Mouse (Mus musculus) gastrocnemius, adult 18-20 months (tissue): ENCODE results near the gene Pcdh9. TPM values are rescaled to one million over a fixed set of nuclear protein-coding genes. Genes with fewer than 3 reads are reported as not detected.

Source experiments
- DNase-seq: peaks from one replicate; pipeline ENCODE4 v3.0.0; 2021; ENCODE audit warnings: low spot score
- total RNA-seq, 2 experiments: library from RNA; stranded (reverse); gene quantifications; 2 replicates each; pipeline ENCODE4 v1.2.3; 2021

Gene Pcdh9
- total RNA-seq, 2 experiments from 2014 or later, result 0.25 to 0.40 TPM

- DNase-seq, result no peak
These were observed 72.9 kb downstream of the Pcdh9 start for GRCm38 (mm10) chr14:93817591-93817990.

- no peak for DNase-seq
These were observed 95.9 kb downstream of the Pcdh9 start for GRCm38 (mm10) chr14:93794530-93794929.

- no peak for DNase-seq
These were observed 104.2 kb downstream of the Pcdh9 start for GRCm38 (mm10) chr14:93786234-93786633.

- DNase-seq, result no peak
These were observed 105.4 kb downstream of the Pcdh9 start for GRCm38 (mm10) chr14:93785031-93785430.

- no peak for DNase-seq
These were observed 127.6 kb downstream of the Pcdh9 start for GRCm38 (mm10) chr14:93762855-93763254.

- DNase-seq, result no peak
These were observed 156.3 kb downstream of the Pcdh9 start for GRCm38 (mm10) chr14:93734077-93734673.

GRCm38 (mm10) chr14:93725798-93726197 is 164.7 kb downstream of the Pcdh9 start:
- DNase-seq, result no peak

- no peak for DNase-seq
These were observed 171.3 kb downstream of the Pcdh9 start for GRCm38 (mm10) chr14:93719208-93719607.

GRCm38 (mm10) chr14:93713250-93713935 is 177.1 kb downstream of the Pcdh9 start:
- DNase-seq, result no peak

GRCm38 (mm10) chr14:93708651-93709050 is 181.8 kb downstream of the Pcdh9 start:
- no peak for DNase-seq

GRCm38 (mm10) chr14:93701385-93702101 is 188.9 kb downstream of the Pcdh9 start:
- no peak for DNase-seq

- no peak for DNase-seq
These were observed 189.6 kb downstream of the Pcdh9 start for GRCm38 (mm10) chr14:93700916-93701315.

GRCm38 (mm10) chr14:93684641-93685040 is 205.8 kb downstream of the Pcdh9 start:
- DNase-seq, result no peak

- no peak for DNase-seq
These were observed 215.0 kb downstream of the Pcdh9 start for GRCm38 (mm10) chr14:93675273-93676068.

- DNase-seq, result no peak
These were observed 236.3 kb downstream of the Pcdh9 start for GRCm38 (mm10) chr14:93653986-93654757.

GRCm38 (mm10) chr14:93627241-93627640 is 263.2 kb downstream of the Pcdh9 start:
- DNase-seq, result no peak

- no peak for DNase-seq
These were observed 266.3 kb downstream of the Pcdh9 start for GRCm38 (mm10) chr14:93624144-93624543.

- DNase-seq, result no peak
These were observed 269.3 kb downstream of the Pcdh9 start for GRCm38 (mm10) chr14:93621211-93621610.

GRCm38 (mm10) chr14:93607546-93607945 is 282.9 kb downstream of the Pcdh9 start:
- DNase-seq, result no peak

- DNase-seq, result no peak
These were observed 290.5 kb downstream of the Pcdh9 start for GRCm38 (mm10) chr14:93599997-93600396.

- no peak for DNase-seq
These were observed 305.0 kb downstream of the Pcdh9 start for GRCm38 (mm10) chr14:93585432-93586024.
